Mouse (Mus musculus): ENCODE results near the gene Stat3.

The Stat3 gene

GRCm38 (mm10) chr11:100962371-100962911 lies 23.1 kb upstream of the Stat3 start:
- DNase-seq: no peak

DNA sequence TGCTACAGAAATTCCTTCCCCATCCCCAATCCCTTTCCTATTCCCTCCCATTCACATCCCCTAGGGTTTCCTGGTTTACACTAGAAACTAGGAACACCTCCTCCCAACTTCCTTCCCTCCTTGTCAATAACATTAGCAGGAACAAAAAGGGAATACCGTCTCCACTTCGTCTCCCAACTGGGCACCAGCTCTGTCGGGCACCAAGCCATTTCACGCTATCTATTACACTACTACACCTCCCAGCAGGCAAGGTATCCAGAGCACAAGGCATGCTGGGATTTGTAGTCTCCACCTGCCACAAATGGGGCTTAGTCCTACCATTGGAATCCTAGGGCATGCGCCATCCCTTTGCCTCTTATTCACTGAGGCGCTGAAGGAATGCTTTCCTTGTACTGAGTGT lies 21.2 kb upstream of the Stat3 start:
- DNase-seq: peak; percentile 48

DNA sequence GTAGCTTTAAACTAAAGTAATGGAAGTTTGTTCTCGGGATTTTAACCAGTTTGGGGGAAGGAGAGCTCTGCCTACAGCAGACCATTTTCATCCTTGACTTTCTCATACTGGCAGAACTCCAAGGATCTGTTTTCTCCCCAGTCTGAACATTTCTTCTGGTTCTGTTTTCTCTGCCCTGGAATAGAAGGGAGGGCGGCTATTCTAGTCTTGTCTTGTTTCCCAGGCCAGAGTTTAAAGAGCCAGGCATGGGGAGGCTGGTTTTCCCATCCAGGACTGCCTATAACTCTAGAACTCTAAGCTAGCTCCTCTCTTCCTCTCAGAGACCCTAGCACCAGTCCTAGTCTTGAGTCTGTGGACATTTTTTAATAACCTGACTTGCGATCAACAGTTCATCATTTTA lies 20.5 kb upstream of the Stat3 start:
- no peak for DNase-seq

GRCm38 (mm10) chr11:100959464-100959810 lies 20.1 kb upstream of the Stat3 start:
- DNase-seq: peak; percentile 52

DNA sequence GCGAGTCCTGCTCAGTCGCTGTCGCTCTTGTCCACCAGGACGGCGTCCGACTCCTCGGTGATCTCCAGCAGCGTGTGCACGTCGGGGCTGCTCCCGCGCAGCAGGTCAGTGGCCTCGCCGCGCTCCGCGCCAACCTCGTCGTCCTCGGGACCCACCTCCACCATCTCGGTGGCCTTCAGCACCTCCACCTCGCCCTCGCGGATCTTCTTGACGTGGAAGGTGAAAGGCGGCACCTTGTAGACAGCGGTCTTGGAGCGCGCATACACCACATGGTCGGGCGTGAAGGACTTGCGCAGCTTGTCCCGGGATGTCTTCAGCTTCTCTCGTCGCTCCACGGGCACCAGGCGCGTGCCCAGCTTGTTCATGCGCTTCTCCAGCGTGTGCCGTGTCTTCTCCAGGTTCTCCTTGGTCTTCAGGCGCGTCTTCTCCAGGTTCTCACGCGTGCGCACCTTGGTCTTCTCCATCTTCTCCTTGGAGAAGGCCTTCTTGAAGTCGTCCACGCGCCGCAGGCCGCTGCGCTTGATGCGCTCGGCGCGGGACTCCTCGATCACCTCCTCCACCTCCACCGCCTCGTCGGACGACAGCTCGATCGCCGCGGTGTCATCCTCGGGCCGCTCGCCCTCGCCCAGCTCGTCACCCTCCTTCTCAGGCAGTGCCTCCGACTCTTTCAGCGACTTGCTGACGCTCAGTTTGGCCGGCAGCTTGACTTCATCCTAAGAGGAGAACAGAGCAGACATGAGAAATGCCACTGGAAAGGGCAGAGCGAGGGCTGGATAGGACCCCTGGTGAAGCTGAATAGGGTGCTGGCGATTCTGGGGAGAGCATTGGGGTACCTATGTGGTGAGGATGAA lies 19.5 kb upstream of the Stat3 start:
- DNase-seq: no peak

GRCm38 (mm10) chr11:100957915-100958469 lies 18.7 kb upstream of the Stat3 start:
- no peak for DNase-seq

DNA sequence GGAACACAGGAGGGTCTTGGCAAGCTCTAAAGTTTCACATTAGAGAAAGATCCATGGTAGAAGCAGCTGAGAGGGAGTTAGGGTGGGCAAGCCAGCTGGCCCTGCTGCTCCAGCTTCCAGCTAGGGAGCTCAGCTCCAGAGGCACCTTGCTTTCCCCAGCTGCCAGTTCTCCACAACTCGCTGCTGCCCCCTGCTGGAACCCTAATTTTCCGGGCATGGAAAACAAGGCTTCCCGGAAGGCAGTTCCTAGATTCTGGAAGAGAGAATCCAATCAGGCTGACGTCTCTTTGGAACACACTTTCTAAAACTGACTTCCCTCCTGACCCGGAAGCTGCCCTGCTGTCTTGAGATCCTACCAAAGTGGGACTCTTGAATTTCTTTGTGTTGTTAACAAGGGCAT lies 17.9 kb upstream of the Stat3 start:
- DNase-seq: peak; percentile 93

DNA sequence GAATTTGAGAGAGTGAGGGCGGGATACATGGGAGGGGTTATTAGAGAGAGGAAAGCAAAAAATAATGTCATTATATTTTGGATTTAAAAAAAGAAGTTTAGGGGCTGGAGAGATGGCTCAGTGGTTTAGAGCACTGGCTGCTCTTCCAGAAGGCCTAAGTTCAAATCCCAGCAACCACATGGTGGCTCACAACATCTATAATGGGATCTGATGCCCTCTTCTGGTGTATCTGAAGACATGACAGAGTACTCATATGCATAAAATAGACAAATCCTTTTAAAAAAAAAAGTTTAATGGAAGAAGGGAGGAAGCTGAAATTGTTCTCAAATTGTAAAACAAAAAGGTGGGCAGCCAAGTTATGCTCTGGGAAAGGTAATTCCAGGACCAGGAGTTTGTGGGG lies 10.2 kb upstream of the Stat3 start:
- DNase-seq: no peak

GRCm38 (mm10) chr11:100948317-100948716 lies 9.0 kb upstream of the Stat3 start:
- DNase-seq: no peak

- DNase-seq: no peak
These were observed 8.2 kb upstream of the Stat3 start for GRCm38 (mm10) chr11:100947548-100947947.

DNA sequence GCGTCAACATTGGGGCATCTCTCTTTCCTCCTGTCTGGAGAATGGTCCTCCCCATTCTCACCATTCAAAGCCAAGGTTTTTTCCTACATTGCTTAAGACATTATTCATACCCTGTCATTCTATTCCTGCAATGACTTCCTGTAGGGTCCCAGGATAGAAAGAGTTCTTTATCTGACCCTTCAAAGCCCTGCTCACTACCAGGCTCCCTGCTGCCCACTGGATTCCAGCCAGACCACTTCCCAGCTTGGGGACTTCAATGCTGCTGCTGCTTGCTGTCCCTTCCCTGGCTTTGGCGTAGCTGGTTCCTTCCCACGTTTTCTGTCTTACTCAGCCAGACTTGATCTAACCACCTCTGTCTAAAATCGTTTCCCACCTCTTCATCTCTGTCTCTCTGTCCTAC lies 7.5 kb upstream of the Stat3 start:
- no peak for DNase-seq

- no peak for DNase-seq
These were observed 3.0 kb upstream of the Stat3 start for GRCm38 (mm10) chr11:100942388-100942787.

DNA sequence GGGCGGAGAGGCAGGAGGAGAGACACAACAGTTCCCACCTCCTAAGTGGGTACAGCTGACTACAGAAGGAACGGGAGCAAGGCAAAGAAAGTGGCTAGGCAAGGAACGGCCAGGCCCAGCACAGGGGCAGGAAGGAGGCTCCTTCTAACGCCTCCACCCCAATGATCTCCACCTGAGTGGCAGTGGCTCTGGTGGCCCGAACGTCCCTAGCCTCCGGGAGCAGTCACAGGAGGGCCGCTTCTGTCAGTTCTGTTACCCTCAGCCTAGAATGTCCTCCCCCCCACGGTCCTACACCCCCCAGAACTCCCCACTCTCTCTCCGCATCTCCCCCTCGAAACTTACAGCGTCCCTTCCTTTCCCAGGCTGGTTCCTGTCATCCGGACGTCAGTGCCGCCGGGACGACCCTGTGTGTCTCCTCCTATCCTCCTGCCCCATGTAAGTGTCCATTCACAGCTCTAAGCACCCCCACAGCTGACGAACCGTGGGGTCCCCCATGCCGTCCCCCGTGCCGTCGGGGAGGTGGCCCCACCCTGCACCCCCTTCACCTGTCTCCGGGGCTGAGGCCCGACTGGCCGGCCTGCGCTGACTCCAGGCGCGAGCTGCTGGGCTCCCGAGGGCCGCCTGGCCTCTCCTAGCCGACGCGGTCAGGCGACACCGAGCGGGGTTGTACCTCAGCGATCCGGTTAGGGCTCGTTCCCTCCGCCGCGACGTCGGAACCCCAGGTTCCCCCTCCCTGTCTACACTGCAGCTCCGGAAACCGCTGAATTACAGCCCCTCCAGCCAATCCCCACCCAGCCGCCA lies 429 bp downstream of the Stat3 start:
- DNase-seq: no peak

GRCm38 (mm10) chr11:100938112-100938511 lies 1.2 kb downstream of the Stat3 start:
- no peak for DNase-seq

DNA sequence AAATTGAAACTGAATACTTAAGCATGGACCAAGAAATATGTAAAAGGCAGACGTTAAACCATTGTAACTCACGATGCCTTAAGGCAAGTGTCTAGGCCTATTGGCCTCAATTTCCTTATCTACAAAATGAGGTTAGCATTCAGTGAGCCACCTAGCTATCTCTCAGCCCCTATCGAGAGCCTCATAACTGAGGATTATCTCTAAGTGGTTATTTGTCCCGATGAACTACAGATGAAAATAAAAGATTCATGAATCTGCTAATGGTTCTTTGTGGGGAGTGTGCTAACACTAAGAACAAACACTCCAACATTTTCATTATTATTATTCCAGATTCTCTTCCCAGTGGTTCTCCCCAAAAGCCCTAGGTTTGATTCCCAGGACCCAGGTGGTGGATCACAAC lies 2.0 kb downstream of the Stat3 start:
- no peak for DNase-seq

- no peak for DNase-seq
These were observed 3.7 kb downstream of the Stat3 start for GRCm38 (mm10) chr11:100935373-100936355.

DNA sequence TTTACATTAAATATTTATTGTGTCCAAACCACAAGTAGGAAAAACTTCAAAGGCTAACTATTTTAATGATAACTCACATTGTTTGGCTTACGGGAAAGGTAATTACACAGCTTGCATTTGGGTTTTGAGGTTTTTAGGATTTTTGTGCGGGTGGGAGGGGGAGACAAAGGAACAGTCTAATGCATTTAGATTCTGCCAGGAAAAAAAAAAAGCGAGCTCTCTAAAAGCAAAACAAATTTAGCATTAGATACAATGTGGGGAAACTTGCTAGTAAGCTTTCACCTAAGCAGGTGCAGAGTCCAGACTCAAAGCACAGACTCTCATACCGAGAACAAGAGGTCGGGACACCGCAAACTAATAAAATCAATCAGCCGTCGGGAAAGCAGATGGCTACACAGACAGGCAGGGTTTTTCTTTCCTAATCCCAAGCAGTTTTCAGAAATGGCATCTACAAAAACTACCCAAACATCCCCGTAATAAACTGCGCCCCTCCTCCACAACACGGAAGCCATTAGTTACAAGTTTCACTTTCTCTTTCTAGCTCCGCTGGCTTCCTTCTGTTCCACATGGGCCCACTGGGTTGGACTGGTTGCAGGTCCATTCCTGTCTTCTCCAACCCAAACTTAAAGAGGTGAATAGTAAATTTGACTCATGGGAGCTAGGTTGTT lies 8.0 kb downstream of the Stat3 start:
- DNase-seq: no peak

DNA sequence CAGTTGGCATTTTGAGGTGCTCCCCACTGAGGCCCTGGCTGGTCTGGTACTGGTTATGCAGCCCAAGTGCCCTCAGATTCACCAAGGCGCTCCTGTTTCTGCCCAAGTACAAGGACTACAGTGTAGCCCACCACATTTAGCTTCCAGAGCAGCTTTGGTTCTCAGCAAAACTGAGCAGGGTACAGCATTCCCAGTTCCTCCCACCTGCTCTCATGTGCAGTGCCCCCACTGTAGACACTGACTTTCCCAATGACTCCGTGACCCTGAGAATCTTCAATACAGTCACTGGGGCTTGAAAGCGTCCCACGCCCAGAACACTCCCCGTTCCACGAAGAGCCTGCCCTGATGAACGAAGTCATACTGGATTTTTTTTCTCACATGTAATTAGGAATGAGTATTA lies 8.7 kb downstream of the Stat3 start:
- DNase-seq: no peak

- no peak for DNase-seq
These were observed 12.0 kb downstream of the Stat3 start for GRCm38 (mm10) chr11:100927386-100927785.

DNA sequence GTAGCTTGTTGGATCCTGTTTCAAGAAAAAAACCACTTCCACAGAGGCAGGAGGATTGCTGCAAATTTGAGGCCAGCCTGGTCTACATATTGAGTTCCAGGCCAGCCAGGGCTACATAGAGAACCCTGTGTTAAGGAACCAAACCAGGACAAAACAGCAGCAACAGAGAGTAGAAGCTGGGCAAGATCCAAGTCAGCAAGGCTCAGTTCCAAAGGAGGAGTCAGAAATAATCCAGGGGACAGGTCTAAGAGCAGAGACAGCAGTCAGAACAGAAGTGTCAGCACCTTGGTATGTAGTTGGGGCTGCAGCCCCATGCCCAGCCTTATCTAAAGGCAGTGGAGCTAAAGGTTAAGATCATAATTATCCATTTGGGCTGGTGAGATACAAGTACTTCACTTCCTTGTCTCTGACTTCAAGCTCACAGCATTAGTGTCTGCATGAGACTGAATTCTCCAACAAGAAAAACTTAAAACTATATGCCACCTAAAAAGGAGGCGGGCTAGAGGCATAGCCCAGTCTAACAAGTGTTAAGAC lies 14.9 kb downstream of the Stat3 start:
- no peak for DNase-seq

GRCm38 (mm10) chr11:100920887-100921624 lies 18.3 kb downstream of the Stat3 start:
- DNase-seq: no peak

All from cerebellum, adult 8-10 months (tissue).